Comparison of ENCODE assay signal across 8 mouse cellular contexts in the genomic region with DNA sequence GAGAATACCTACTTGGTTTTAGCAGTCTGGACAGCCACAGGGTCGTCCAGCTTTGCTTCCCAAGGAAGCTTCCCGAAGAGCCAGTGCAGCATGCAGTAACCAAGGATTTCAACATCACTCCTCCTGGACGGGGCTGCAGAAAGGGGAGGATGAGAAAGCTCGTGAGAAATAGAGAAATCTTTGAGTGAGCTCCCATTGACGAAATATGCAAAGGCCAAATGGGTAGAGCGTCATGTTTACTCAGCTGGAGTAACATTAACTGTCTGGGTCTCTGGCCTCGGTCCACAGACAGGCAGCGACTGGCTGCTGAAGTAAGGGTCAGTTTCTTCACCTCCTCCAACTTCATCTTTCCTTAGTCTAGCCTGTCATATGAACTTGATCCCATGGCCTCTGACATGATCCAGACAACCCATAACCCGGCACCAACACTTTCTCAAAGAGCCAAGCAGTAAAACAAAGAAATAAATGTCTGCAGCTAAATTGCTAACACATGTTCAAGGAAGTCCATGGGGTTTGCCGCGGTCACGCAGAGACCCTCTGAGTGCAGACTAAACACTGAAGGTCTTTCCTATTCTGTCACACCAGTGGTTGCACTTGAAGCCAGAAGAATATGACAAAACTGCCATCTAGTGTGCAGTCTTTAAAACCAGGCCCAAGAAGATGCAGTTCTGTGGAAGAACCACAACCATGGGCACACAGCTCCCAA.
DNase-seq lines count a peak whose midpoint lies in the region; ATAC-seq and TF ChIP-seq lines count a peak whose summit lies in the region.

No protein-coding gene starts in this region.

- WGBS in hindbrain, embryonic 14.5 days, result 68% methylated on average over 12 of the region's 12 CpGs

- H3K4me3 ChIP-seq in CH12.LX (replicated peaks in 1 of 3; ENCODE audit: low read depth in 2 of 3, low read length in 2 of 3, poor library complexity in 1 of 3), result no peak overlapping the region
- no peak overlapping the region for H3K4me3 ChIP-seq in hindbrain, embryonic 14.5 days (replicated peaks; ENCODE audit: low read length)

- DNase-seq in CH12.LX (ENCODE audit: extremely low read depth), result no peak
- DNase-seq in cerebellum, postnatal 10 days, result peak; percentile 38 to 48
- peak; percentile 10 to 11 for DNase-seq in frontal cortex, postnatal 25 days (ENCODE audit: low spot score in 2 of 2)
- DNase-seq in hindbrain, embryonic 14.5 days (ENCODE audit: low spot score), result peak; percentile 73
- peak; percentile 13 to 28 for DNase-seq in layer of hippocampus, postnatal 10 days (ENCODE audit: low spot score in 2 of 2)
- DNase-seq in lung, postnatal 25 days (ENCODE audit: low spot score), result peak; percentile 7
- DNase-seq in right cerebral cortex, postnatal 25 days, result peak; percentile 31

- TF ChIP-seq POLR2A in CH12.LX (IDR thresholded peaks at IDR 0.05; ENCODE audit: low read depth, low read length), result no peak

- no peak overlapping the region for H3K27ac ChIP-seq in CH12.LX (ENCODE audit: insufficient read depth, low read depth)
- H3K27ac ChIP-seq in hindbrain, embryonic 14.5 days, result no peak overlapping the region; the same call in 1 of the 2 replicates

- TF ChIP-seq RAD21 in CH12.LX (IDR thresholded peaks at IDR 0.05; ENCODE audit: low read depth, low read length), result peak; percentile 53

- in situ Hi-C loops in CH12.LX (cut with MboI; ENCODE audit: low pct_ligation_motif_present, low pct_unique_long_range_greater_than_20kb, low sequenced_read_pairs), result no loop called here

- no peaks in the 10 kb centered on the region for H3K9me3 ChIP-seq in CH12.LX (replicated peaks; ENCODE audit: low read length)
- H3K9me3 ChIP-seq in hindbrain, embryonic 14.5 days (ENCODE audit: control insufficient read depth, low read length), result no peaks in the 10 kb centered on the region

- H3K27me3 ChIP-seq in CH12.LX (replicated peaks), result no peaks in the 10 kb centered on the region
- H3K27me3 ChIP-seq in hindbrain, embryonic 14.5 days (ENCODE audit: control insufficient read depth, insufficient read depth, low read length), result no peaks in the 10 kb centered on the region

- H3K9ac ChIP-seq in CH12.LX (ENCODE audit: insufficient read depth, low read depth), result no peak overlapping the region
- no peak overlapping the region for H3K9ac ChIP-seq in hindbrain, embryonic 14.5 days

- TF ChIP-seq EP300 in CH12.LX (IDR thresholded peaks at IDR 0.05; ENCODE audit: low read length), result no peak

- peaks cover 9 to 66% of the 10 kb centered on the region in 2 experiments for H3K36me3 ChIP-seq in CH12.LX (replicated peaks in 1 of 2; ENCODE audit: control insufficient read depth in 1 of 2, insufficient read depth in 1 of 2, low read length in 1 of 2)
- no peaks in the 10 kb centered on the region for H3K36me3 ChIP-seq in hindbrain, embryonic 14.5 days (replicated peaks; ENCODE audit: control insufficient read depth, insufficient read depth)

- H3K4me2 ChIP-seq in CH12.LX (ENCODE audit: insufficient read depth, low read depth, poor library complexity, severe bottlenecking), result no peak overlapping the region
- H3K4me2 ChIP-seq in hindbrain, embryonic 14.5 days (replicated peaks), result no peak overlapping the region

- H3K79me2 ChIP-seq in CH12.LX (replicated peaks; ENCODE audit: control insufficient read depth, extremely low read depth, insufficient read depth, poor library complexity, severe bottlenecking), result no peaks in the 10 kb centered on the region

- H3K4me1 ChIP-seq in CH12.LX (ENCODE audit: control insufficient read depth in 1 of 2, insufficient read depth in 2 of 2), result no peaks in the 10 kb centered on the region
- H3K4me1 ChIP-seq in hindbrain, embryonic 14.5 days (replicated peaks; ENCODE audit: control insufficient read depth, insufficient read depth, low read length), result no peaks in the 10 kb centered on the region

- peak; percentile 73 for ATAC-seq in hindbrain, embryonic 14.5 days (ENCODE audit: low FRiP score)
- no peak for ATAC-seq in inflammation-experienced regulatory T-cells, adult 6 months

- dilution Hi-C loops in CH12.LX (cut with MboI; ENCODE audit: extremely low pct_ligation_motif_present, extremely low pct_unique_long_range_greater_than_20kb, low sequenced_read_pairs), result no loop called here

- peak in 1 of 2 experiments; percentile 49; a peak in 2 of 4 replicates for TF ChIP-seq CTCF in CH12.LX (conservative IDR thresholded peaks at IDR 0.05 in 1 of 2, IDR thresholded peaks at IDR 0.05 in 1 of 2; ENCODE audit: low read depth in 2 of 2, low read length in 2 of 2)

TF ChIP-seq in CH12.LX, 34 proteins besides CTCF, POLR2A, EP300 and RAD21:
- TF ChIP-seq SMC3 (IDR thresholded peaks at IDR 0.05; ENCODE audit: low read depth, low read length), result peak; percentile 28
- TF ChIP-seq ZC3H11A (IDR thresholded peaks at IDR 0.05; ENCODE audit: low read depth, low read length), result no peak
